Mouse (Mus musculus) right cerebral cortex, postnatal 25 days (tissue): ENCODE results near the gene Igf2bp3.

Source experiments
- DNase-seq: peaks from one replicate; pipeline ENCODE4 v3.0.0; 2022

The Igf2bp3 gene

GRCm38 (mm10) chr6:49057053-49058021 is 157.4 kb downstream of the Igf2bp3 start:
- DNase-seq = peak; percentile 52

DNA sequence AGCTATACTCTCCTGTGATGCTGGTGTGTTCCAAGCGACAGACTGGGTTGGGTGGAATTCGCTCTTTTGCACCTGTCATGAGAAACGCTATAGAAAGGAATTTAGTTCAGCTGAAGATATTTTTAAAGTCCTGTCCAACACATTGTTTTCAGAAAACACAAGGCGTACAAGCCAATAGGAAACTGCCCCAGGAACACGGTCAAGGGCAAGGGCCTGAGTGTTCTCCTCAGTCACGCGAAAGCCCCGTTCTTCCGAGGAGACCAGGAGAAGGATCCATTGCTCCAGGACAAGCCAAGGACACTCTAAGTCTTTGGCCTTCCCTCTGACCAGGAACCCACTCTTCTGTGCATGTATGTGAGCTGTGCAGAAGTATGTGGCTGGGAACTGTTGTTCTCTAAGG is 158.7 kb downstream of the Igf2bp3 start:
- no peak for DNase-seq

GRCm38 (mm10) chr6:49055256-49055733 is 159.5 kb downstream of the Igf2bp3 start:
- no peak for DNase-seq

DNA sequence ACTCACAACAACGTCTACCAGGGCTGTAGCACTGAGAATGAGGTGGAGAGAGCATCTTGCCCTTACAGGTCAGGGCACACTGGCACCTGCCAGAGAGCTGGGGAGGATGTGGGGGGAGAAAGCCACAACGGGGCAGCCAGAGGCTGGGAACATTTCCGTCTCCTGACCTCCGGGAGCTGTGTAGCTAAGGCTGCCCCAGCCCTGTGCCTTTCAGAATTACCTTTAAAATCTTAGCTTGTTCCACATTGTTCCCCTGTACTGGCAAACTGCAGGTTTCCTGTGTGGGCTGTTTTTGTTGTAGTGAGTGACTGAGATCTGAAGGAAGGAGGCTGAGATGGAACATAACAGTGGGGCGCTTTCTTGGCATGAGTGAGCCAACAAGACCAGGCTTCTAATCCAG is 162.6 kb downstream of the Igf2bp3 start:
- DNase-seq = no peak

GRCm38 (mm10) chr6:49050677-49051410 is 163.9 kb downstream of the Igf2bp3 start:
- DNase-seq = no peak

- no peak for DNase-seq
Measured at GRCm38 (mm10) chr6:49048395-49048794, 166.4 kb downstream of the Igf2bp3 start.

DNA sequence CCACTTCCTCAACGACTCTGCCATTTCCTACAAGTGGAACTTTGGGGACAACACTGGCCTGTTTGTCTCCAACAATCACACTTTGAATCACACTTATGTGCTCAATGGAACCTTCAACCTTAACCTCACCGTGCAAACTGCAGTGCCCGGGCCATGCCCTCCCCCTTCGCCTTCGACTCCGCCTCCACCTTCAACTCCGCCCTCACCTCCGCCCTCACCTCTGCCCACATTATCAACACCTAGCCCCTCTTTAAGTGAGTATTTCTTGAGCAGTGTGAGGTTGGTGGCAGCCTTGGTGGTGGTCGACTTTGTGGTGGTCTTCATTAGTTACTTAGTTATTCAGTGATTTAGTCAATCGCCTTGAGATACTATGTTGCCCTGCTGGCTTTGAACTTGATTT is 166.9 kb downstream of the Igf2bp3 start:
- no peak for DNase-seq

GRCm38 (mm10) chr6:49046976-49047375 is 167.8 kb downstream of the Igf2bp3 start:
- no peak for DNase-seq

GRCm38 (mm10) chr6:49046502-49046901 is 168.3 kb downstream of the Igf2bp3 start:
- DNase-seq = no peak

GRCm38 (mm10) chr6:49039470-49040180 is 175.1 kb downstream of the Igf2bp3 start:
- DNase-seq = peak; percentile 38

- DNase-seq = no peak
Measured at GRCm38 (mm10) chr6:49037268-49037662, 177.5 kb downstream of the Igf2bp3 start.

DNA sequence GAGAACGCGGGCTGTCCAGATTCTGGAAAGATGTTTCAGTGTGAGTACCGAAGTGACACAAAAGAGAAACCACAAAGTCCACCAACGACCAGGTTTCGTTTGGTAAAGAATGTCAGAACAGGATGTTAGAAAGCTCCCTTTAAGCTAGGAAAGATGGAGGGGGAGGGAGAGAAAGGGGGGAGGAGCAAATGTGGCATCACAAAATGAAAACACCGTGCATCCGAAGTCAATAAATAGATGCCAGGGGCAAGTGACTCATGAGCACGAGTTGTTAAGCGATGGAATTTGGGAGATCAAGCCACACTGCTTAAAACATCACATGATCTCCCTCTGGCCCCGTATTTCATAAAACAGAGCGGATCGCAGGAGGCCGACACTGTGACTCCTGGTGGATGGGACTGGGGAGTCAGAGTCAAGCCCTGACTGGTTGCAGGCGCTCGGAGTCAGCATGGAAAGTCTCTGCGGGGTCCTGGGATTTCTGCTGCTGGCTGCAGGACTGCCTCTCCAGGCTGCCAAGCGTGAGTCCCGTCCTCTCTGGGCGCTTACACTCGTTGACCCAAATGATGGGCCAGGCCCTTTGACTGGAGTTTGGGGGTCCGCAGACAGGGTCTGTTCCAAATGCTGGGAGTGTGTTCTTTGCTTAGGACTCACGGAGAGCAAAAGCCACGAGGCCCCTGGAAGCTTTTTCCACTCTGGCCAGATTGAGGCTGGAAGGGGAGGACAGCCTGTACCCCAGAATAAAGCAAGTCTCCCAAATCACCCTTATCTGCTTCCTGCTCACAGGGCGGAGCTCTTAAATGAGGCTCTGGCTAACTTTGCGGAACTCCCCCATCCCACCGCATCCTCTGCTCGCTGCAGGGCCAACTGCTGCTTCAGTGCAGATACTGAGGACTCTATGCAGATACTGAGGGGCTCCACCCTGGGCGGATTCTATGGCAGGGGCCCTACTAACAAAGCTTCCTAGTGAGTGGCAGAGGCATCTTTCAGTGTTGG is 178.2 kb downstream of the Igf2bp3 start, which contains the start of gene Gpnmb:
Gpnmb (plus strand) TSS at position 272 of the 993 bp plus-strand sequence.
- no peak for DNase-seq
